Mouse (Mus musculus): ENCODE measurements around the gene Usp33. TPM values are rescaled to one million over a fixed set of nuclear protein-coding genes. Genes with fewer than 3 reads are reported as not detected.

The Usp33 gene
- polyA plus RNA-seq, 1 experiment, result 44.5 TPM

GRCm38 (mm10) chr3:152336085-152336484 is 10.2 kb upstream of the Usp33 start:
- peaks cover 18% of the 10 kb centered on the region for H3K36me3 ChIP-seq (ENCODE audit: control insufficient read depth, insufficient read depth, low read length, poor library complexity, severe bottlenecking)
- no peak for TF ChIP-seq CTCF (IDR thresholded peaks at IDR 0.05; ENCODE audit: low read depth, low read length)
- no peak for TF ChIP-seq EP300 (IDR thresholded peaks at IDR 0.05; ENCODE audit: insufficient read depth, low read depth, low read length)
- TF ChIP-seq POLR2A (IDR thresholded peaks at IDR 0.05; ENCODE audit: insufficient read depth, low read length), result no peak
- H3K27ac ChIP-seq (ENCODE audit: insufficient read depth, low read length), result no peak overlapping the region

GRCm38 (mm10) chr3:152339862-152340557 is 6.3 kb upstream of the Usp33 start, which contains the start of gene Miga1:
Gene Miga1 (minus strand): TSS chr3:152340407.
- Histone ChIP-seq H3K27ac (ENCODE audit: insufficient read depth, low read length) (no peak within 1 kb of the TSS), H3K4me3 (ENCODE audit: low read depth, low read length) (peak within 1 kb of the TSS; percentile 98), H3K36me3 (ENCODE audit: control insufficient read depth, insufficient read depth, low read length, poor library complexity, severe bottlenecking) (peaks cover 11% of the 10 kb centered on the region), H3K9me3 (replicated peaks; ENCODE audit: control insufficient read depth, insufficient read depth, low read length, poor library complexity, severe bottlenecking) (no peaks in the 10 kb centered on the region), H3K4me1 (ENCODE audit: control insufficient read depth, insufficient read depth, low read length) (peaks cover 4% of the 10 kb centered on the region), H3K9ac (ENCODE audit: low read depth, poor library complexity, severe bottlenecking) (peak within 1 kb of the TSS; percentile 99), H3K27me3 (ENCODE audit: control insufficient read depth, insufficient read depth, low read length, poor library complexity, severe bottlenecking) (no peaks in the 10 kb centered on the region)
- TF ChIP-seq CTCF (IDR thresholded peaks at IDR 0.05; ENCODE audit: low read depth, low read length), result no peak
- no peak for TF ChIP-seq EP300 (IDR thresholded peaks at IDR 0.05; ENCODE audit: insufficient read depth, low read depth, low read length)
- TF ChIP-seq POLR2A (IDR thresholded peaks at IDR 0.05; ENCODE audit: insufficient read depth, low read length), result no peak

More at GRCm38 (mm10) chr3:152336085-152336484, 10.2 kb upstream of the Usp33 start:
- Histone ChIP-seq H3K27me3 (ENCODE audit: control insufficient read depth, insufficient read depth, low read length, poor library complexity, severe bottlenecking) (no peaks in the 10 kb centered on the region), H3K4me3 (ENCODE audit: low read depth, low read length) (no peak overlapping the region), H3K4me1 (ENCODE audit: control insufficient read depth, insufficient read depth, low read length) (peaks cover 2% of the 10 kb centered on the region), H3K9me3 (replicated peaks; ENCODE audit: control insufficient read depth, insufficient read depth, low read length, poor library complexity, severe bottlenecking) (no peaks in the 10 kb centered on the region), H3K9ac (ENCODE audit: low read depth, poor library complexity, severe bottlenecking) (no peak overlapping the region)

- no peak for TF ChIP-seq POLR2A (IDR thresholded peaks at IDR 0.05; ENCODE audit: insufficient read depth, low read length)
- TF ChIP-seq CTCF (IDR thresholded peaks at IDR 0.05; ENCODE audit: low read depth, low read length), result no peak
- TF ChIP-seq EP300 (IDR thresholded peaks at IDR 0.05; ENCODE audit: insufficient read depth, low read depth, low read length), result no peak
- Histone ChIP-seq H3K4me3 (ENCODE audit: low read depth, low read length) (no peak overlapping the region), H3K27me3 (ENCODE audit: control insufficient read depth, insufficient read depth, low read length, poor library complexity, severe bottlenecking) (no peaks in the 10 kb centered on the region), H3K4me1 (ENCODE audit: control insufficient read depth, insufficient read depth, low read length) (peaks cover 4% of the 10 kb centered on the region), H3K9me3 (replicated peaks; ENCODE audit: control insufficient read depth, insufficient read depth, low read length, poor library complexity, severe bottlenecking) (no peaks in the 10 kb centered on the region), H3K27ac (ENCODE audit: insufficient read depth, low read length) (no peak overlapping the region), H3K9ac (ENCODE audit: low read depth, poor library complexity, severe bottlenecking) (no peak overlapping the region), H3K36me3 (ENCODE audit: control insufficient read depth, insufficient read depth, low read length, poor library complexity, severe bottlenecking) (no peaks in the 10 kb centered on the region)
These were observed 3.2 kb upstream of the Usp33 start for GRCm38 (mm10) chr3:152342961-152343517.

GRCm38 (mm10) chr3:152346633-152347141 is 409 bp downstream of the Usp33 start:
- peak overlapping the region; percentile 92 for H3K4me3 ChIP-seq (ENCODE audit: low read depth, low read length)
- TF ChIP-seq EP300 (IDR thresholded peaks at IDR 0.05; ENCODE audit: insufficient read depth, low read depth, low read length), result no peak
- TF ChIP-seq CTCF (IDR thresholded peaks at IDR 0.05; ENCODE audit: low read depth, low read length), result no peak
- no peak for TF ChIP-seq POLR2A (IDR thresholded peaks at IDR 0.05; ENCODE audit: insufficient read depth, low read length)
- no peak overlapping the region for H3K27ac ChIP-seq (ENCODE audit: insufficient read depth, low read length)
- no peaks in the 10 kb centered on the region for H3K27me3 ChIP-seq (ENCODE audit: control insufficient read depth, insufficient read depth, low read length, poor library complexity, severe bottlenecking)
- no peaks in the 10 kb centered on the region for H3K9me3 ChIP-seq (replicated peaks; ENCODE audit: control insufficient read depth, insufficient read depth, low read length, poor library complexity, severe bottlenecking)
- peaks cover 2% of the 10 kb centered on the region for H3K4me1 ChIP-seq (ENCODE audit: control insufficient read depth, insufficient read depth, low read length)
- peak overlapping the region; percentile 88 for H3K9ac ChIP-seq (ENCODE audit: low read depth, poor library complexity, severe bottlenecking)
- no peaks in the 10 kb centered on the region for H3K36me3 ChIP-seq (ENCODE audit: control insufficient read depth, insufficient read depth, low read length, poor library complexity, severe bottlenecking)

GRCm38 (mm10) chr3:152347227-152347626 is 949 bp downstream of the Usp33 start:
- Histone ChIP-seq H3K4me1 (ENCODE audit: control insufficient read depth, insufficient read depth, low read length) (peaks cover 2% of the 10 kb centered on the region), H3K9me3 (replicated peaks; ENCODE audit: control insufficient read depth, insufficient read depth, low read length, poor library complexity, severe bottlenecking) (no peaks in the 10 kb centered on the region), H3K4me3 (ENCODE audit: low read depth, low read length) (peak overlapping the region; percentile 92), H3K27ac (ENCODE audit: insufficient read depth, low read length) (no peak overlapping the region), H3K36me3 (ENCODE audit: control insufficient read depth, insufficient read depth, low read length, poor library complexity, severe bottlenecking) (no peaks in the 10 kb centered on the region), H3K27me3 (ENCODE audit: control insufficient read depth, insufficient read depth, low read length, poor library complexity, severe bottlenecking) (no peaks in the 10 kb centered on the region), H3K9ac (ENCODE audit: low read depth, poor library complexity, severe bottlenecking) (peak overlapping the region; percentile 88)
- no peak for TF ChIP-seq CTCF (IDR thresholded peaks at IDR 0.05; ENCODE audit: low read depth, low read length)
- no peak for TF ChIP-seq EP300 (IDR thresholded peaks at IDR 0.05; ENCODE audit: insufficient read depth, low read depth, low read length)
- TF ChIP-seq POLR2A (IDR thresholded peaks at IDR 0.05; ENCODE audit: insufficient read depth, low read length), result no peak

All from ES-Bruce4 (cell line).